Mouse (Mus musculus) lung, adult 2 months (tissue): ENCODE data around the gene Sytl1. TPM values are rescaled to one million over a fixed set of nuclear protein-coding genes. Genes with fewer than 3 reads are reported as not detected.

Experiments
- DNase-seq: peaks from one replicate; pipeline ENCODE4 v3.0.0; 2022
- H3K4me1 ChIP-seq: fragments of 200-500 bp; 2 replicates; pipeline ENCODE4 v1.6.1; 2011; ENCODE audit warnings: low read length; ENCODE audit not compliant: control insufficient read depth, insufficient read depth
- H3K4me3 ChIP-seq: fragments of 200-500 bp; replicated peaks from 2 replicates; pipeline ENCODE3; 2011; ENCODE audit warnings: low read depth, mild to moderate bottlenecking, control low read depth, low read length; ENCODE audit errors: extremely low read depth
- CTCF ChIP-seq: fragments of 200-500 bp; IDR thresholded peaks from 2 replicates; pipeline ENCODE4 v1.5.1; 2011; ENCODE audit warnings: mild to moderate bottlenecking, low read length, control low read depth; ENCODE audit not compliant: insufficient read depth
- POLR2A ChIP-seq: fragments of 200-500 bp; IDR thresholded peaks from 2 replicates; pipeline ENCODE4 v1.6.1; 2011; ENCODE audit warnings: low read depth, mild to moderate bottlenecking, control low read depth, low read length, borderline replicate concordance; ENCODE audit errors: extremely low read depth
- WGBS: fragments of 180-500 bp; shearing (Covaris S2); methylation state at CpG from one replicate; pipeline ENCODE4 v1.1.7; 2018; 5-methylcytosine and 5-hydroxymethylcytosine counted together
- polyA plus RNA-seq: library from polyadenylated mRNA; depleted of rRNA; stranded (reverse); fragments of >200 nt; gene quantifications from 2 replicates; pipeline ENCODE4 v1.2.3, GENCODE M21; 2012

Sytl1 gene
- polyA plus RNA-seq, 1 experiment, result 23.0 TPM

DNA sequence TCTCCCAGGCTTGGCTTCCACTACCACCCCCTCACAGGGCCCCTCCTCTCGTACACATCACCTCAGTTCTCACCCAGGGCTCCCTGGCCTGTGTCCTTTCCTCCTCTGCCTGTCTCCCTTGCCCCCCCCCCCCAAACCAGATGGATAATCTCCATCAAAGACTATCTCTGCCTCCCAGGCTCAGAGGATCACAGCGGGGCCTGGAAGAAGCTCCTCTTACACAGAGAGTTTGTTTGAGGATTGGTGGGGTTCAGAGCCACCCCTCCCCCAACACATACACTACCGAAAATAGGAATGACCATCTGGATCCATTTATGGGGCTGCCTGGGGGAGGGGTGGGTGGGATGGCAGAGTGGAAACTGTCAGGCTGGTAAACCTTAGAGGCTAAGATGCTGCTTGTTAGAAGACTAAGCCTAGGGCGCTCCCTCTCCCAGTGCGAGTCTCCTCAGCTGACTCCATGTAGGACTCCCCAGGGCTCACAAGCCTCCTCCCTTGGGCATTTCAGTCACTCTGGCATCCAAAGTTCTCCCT is 19.1 kb upstream of the Sytl1 start:
- DNase-seq, result no peak
- peaks cover 5% of the 10 kb centered on the region; the same call in 1 of the 2 replicates for H3K4me1 ChIP-seq
- WGBS, result 39% methylated on average over 5 of the region's 5 CpGs
- no peak overlapping the region for H3K4me3 ChIP-seq
- no peak for TF ChIP-seq POLR2A
- TF ChIP-seq CTCF, result no peak

DNA sequence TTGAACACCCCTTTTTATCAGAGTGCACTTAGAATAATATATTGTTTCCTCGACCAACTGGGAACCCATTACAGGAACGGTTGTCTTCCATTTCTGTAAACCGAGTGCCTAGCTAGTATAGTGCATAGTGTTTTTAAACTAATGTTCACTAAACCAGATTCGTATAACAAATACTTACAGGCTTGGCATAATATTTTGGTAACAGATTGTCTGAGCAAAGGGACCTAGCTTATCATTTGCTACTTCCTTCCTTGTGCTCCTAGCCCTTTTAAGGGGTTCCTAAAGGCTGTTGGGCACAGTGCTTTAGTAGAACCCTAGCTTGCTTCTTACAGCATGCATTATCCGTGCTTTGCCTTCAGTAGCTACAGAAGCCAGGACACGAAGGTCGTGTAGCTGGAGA is 18.6 kb upstream of the Sytl1 start:
- Histone ChIP-seq H3K4me3 (no peak overlapping the region), H3K4me1 (peaks cover 10% of the 10 kb centered on the region)
- WGBS, result 24% methylated on average over 7 of the region's 7 CpGs
- no peak for DNase-seq
- TF ChIP-seq POLR2A (no peak), CTCF (no peak)

DNA sequence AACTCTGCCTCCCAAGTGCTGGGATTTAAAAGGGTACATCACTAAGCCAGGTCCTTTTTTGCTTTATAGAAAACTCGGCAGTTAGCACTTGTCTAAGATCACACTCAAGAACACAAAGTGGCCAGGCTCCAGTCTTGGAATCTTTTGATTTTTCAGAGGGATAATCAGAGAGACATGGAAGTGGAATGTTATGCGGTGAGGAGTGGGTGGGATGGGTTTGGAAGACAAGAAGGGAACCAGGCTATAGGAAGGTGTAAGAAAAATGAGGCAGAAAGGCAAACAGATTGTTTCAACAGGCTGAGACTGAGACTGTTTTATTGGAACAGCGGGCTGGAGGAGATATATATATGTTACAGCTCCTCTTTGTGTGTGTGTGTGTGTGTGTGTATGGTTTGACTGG is 15.6 kb upstream of the Sytl1 start:
- Histone ChIP-seq H3K4me1 (peaks cover 11% of the 10 kb centered on the region), H3K4me3 (no peak overlapping the region)
- no peak for DNase-seq
- TF ChIP-seq POLR2A (no peak), CTCF (no peak)
- 71% methylated on average over 3 of the region's 3 CpGs for whole genome bisulfite sequencing

DNA sequence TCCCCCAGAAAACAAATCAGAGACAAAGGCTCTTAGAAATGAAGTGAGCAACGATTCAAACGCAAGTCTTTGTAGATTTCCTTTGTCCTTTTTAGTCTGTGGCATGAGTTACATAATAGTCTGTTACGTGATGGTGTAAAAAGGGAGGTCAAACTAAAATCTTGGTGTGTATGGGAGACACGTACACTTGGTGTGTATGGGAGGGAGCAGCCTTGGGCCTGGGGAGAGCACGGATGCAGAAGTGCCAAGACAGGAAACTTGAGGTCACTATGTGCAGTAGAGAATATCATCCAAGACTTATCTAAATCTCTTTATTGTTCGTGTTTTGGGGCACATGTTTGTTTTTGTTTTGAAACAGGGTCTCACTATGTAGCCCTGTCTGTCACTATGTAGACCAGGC is 15.2 kb upstream of the Sytl1 start:
- peak overlapping the region; percentile 97 for H3K4me3 ChIP-seq
- no peak for DNase-seq
- H3K4me1 ChIP-seq, result peaks cover 11% of the 10 kb centered on the region
- TF ChIP-seq CTCF, result no peak
- TF ChIP-seq POLR2A, result no peak
- 7% methylated on average over 6 of the region's 6 CpGs for WGBS

DNA sequence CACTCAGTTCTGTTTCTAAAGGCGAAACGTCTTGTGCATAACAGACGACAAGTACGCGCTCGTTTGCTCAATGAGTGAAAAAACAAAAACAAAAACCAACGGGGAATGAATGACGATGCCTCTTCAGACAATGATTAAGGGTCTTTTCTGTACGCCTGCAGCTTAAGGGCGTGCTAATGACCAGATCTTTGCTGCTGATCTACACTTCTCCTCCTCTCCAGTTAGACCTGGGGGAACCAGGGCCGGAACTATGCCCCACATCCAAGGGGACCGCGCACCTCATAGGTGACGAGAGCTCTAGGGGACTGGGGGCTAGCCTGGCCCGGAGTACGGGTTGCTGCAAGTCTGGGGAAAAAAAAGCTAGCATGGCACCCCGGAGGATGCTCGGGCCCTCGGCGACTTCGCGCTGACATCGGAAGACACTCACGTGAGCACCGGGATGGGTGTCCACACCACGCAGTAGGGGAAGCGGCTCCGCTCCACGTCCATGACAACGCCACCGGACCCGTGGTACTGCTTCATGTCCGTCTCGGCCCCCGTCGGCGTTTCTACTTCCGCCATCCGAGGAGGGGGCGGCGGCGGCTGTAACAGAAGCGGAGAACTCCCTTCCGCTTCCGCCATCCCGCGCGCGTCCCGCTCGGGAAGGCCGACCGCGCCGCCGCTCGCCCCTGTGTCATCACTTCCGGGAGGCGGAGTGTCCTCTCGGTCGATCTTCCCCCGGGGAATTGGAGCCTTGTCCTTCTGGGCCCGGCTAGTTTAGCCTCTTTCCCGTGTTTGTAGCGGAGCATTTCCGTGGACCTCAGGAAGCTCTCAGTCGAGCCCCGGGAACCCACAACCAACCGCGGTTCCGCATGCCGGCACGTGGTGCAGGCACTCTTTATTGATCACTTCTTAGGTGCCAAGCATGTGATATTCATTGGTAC is 14.5 kb upstream of the Sytl1 start, which contains the start of gene Tmem222:
Gene Tmem222, minus strand, starts transcription at position 689 of the 923 bp plus-strand sequence.
- Histone ChIP-seq H3K4me1 (peaks cover 11% of the 10 kb centered on the region), H3K4me3 (peak within 1 kb of the TSS; percentile 97)
- no peak for TF ChIP-seq CTCF
- TF ChIP-seq POLR2A, result peak; percentile 68; the same call in 1 of the 2 replicates
- WGBS, result under 1% methylated on average over 73 of the region's 73 CpGs
- peak; percentile 97 for DNase-seq

DNA sequence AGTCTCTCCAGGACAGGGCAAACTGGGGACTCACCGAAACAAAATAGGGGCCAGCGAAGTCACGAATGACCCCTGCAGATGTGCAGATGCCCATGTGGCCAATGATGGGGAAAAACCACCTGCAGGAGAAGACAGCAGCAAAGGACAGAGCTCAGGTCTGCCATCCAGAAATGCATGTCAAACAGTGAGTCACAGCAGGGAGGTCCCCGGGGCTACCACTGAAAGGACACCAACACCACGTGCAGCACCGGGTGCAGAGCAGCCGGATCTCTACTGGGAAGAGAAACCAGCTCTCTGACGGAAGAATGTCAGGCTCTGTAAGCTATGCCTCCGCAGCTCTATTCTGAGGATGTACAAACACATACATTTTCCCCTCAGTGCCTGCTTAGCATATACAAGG is 8.0 kb upstream of the Sytl1 start:
- no peak for DNase-seq
- Histone ChIP-seq H3K4me1 (0 out of 2 replicates have a peak, but pooled peaks cover 2% of the 10 kb centered on the region), H3K4me3 (no peak overlapping the region)
- TF ChIP-seq POLR2A (no peak), CTCF (no peak)
- WGBS, result 78% methylated on average over 9 of the region's 9 CpGs

DNA sequence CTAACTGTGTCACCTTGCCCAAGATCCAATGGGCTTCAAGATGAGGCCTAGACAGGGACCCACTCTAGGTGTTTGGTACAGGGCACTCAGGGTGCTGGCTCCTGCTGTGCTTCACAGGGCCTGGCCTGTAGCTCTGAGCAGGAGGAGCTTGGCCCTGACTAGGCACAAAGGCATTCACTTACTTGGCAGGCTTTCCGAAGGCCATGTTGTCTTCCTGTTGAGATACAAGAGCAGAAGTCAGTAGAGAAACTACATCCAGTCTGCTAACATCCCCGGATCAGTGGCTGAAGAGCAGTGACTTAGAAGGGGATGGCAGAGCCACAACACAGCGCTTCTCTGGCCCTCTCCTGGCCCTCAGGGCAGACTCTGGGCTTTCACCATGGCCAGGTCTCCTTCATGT is 6.7 kb upstream of the Sytl1 start:
- TF ChIP-seq POLR2A (no peak), CTCF (no peak)
- Histone ChIP-seq H3K4me3 (no peak overlapping the region), H3K4me1 (0 out of 2 replicates have a peak, but pooled peaks cover 2% of the 10 kb centered on the region)
- 60% methylated on average over 3 of the region's 3 CpGs for WGBS
- no peak for DNase-seq

DNA sequence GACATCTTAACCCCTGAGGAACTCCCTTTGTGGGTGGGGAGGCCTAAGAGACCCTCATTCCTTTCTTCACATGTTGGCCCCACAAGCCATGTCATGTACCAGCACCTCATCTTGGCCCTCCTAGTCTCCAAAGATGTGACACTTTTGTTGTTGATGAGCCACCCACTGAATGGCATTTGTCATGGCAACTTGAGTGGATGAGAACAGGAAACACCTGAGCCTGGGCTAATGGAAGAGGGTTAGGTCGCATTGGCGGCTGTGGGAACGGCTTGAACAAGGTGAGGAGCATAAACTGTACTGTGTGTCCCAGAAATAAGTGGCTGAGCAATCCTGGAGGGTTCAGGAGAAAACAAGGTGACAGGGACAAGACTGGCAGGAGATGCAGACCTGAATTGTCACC is 6.0 kb upstream of the Sytl1 start:
- TF ChIP-seq CTCF (no peak), POLR2A (no peak)
- WGBS, result 88% methylated on average over 3 of the region's 3 CpGs
- H3K4me1 ChIP-seq, result 0 out of 2 replicates have a peak, but pooled peaks cover 2% of the 10 kb centered on the region

DNA sequence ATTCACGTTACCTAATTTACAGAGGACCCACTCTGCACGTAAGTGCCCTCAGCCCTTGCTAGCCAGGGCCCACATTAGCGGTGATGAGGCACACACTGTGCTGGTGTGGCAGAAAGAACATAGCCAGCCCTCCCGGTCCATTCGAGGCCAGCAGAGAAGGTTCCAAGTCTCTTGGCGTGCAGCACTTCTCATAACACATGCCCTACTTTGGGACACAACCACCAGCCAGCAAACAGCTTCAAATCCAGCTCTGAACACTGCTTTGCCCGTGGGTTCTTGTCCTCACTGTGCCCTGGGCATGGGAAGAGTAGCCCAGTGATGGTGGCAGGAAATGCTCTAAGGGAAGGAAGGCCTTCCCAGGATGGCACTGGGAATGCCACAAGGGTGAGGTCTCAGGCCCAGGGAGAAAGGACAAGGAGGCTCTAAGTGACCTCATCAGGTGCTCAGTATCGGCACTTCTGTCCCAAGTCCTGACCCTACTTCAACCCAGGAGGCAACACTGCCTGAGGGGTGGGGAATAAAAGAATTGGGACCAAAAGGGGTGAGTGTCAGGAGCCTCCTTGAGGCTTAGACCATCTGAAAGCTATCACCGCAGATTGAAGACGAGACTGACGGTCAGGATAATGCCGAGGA is 3.5 kb upstream of the Sytl1 start:
- WGBS, result 88% methylated on average over 12 of the region's 12 CpGs
- DNase-seq, result no peak
- Histone ChIP-seq H3K4me3 (no peak overlapping the region), H3K4me1 (0 out of 2 replicates have a peak, but pooled peaks cover 2% of the 10 kb centered on the region)
- TF ChIP-seq POLR2A (no peak), CTCF (no peak)

More for the DNA sequence above, 6.0 kb upstream of the Sytl1 start:
- no peak for DNase-seq
- no peak overlapping the region for H3K4me3 ChIP-seq
